Mouse (Mus musculus) lung, postnatal 36 days (tissue): Measurements from ENCODE around the gene Gm4131.
A peak's percentile ranks its signal among the peaks of the same experiment; 100 is the strongest.

Experiments
- DNase-seq: peaks from one replicate; pipeline ENCODE4 v3.0.0; 2022; ENCODE audit warnings: mixed read lengths

Gene Gm4131

DNA sequence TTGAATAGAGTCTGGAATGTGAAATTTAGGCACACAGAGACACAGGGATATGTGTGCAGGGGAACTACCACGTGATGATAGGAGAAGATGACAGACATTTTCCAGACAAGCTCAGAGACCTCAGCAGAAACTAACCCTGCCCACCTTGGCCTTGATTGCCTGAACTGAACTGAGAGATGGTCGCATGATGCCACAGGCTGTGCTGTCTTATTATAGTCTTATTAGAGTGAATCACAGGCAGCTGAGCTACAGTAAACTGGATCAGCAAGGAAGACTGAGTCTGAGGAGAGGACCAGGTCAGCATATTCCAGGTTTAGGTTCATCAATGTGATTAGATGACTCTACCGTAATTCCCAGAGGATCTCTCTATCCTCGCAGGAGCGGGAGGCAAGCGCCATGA is 20.4 kb downstream of the Gm4131 start:
- DNase-seq: no peak

- DNase-seq: no peak
These were observed 25.0 kb downstream of the Gm4131 start for GRCm38 (mm10) chr14:62541751-62542150.

GRCm38 (mm10) chr14:62539834-62540233 is 26.9 kb downstream of the Gm4131 start:
- DNase-seq: no peak

DNA sequence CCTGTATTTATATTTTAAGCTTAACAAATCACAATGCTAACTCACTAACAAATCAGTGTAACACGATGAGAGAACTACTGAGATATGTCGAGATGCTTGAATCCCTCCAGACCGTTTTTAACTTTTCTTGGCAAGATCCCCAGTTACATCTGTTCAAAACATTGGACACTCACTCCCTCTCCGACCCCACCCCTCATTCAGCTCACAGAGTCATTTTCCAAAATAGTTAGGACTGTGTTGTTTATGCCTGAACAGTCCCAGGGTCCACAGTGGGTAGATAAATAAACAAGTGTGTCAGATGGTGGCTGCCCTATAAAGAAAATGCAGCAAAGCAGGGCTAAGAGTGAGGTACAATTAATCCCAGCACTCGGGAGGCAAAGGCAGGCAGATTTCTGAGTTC is 29.7 kb downstream of the Gm4131 start:
- DNase-seq: no peak

- no peak for DNase-seq
These were observed 30.6 kb downstream of the Gm4131 start for GRCm38 (mm10) chr14:62536127-62536526.

DNA sequence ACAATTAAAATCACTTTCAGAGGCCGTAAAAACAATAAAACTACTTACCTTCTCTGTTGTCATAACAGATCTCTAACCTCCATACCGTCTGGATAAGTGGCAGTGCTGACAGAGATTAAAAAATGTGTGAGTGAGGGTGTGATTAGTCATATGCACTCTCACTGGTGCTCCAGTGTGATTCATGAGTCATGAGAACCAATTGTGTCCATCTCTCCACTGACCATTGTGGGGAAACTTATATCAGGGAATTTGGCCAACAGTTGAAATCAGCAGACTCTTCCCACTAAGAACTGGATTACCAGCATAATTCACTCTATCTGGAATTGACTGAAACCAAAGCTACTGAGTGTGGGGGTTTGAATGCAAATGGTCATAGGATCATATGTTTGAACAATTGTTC is 35.8 kb downstream of the Gm4131 start:
- DNase-seq: no peak

- DNase-seq: no peak
These were observed 53.9 kb downstream of the Gm4131 start for GRCm38 (mm10) chr14:62512845-62513244.

- peak; percentile 35 for DNase-seq
These were observed 57.4 kb downstream of the Gm4131 start for GRCm38 (mm10) chr14:62509350-62509749.

DNA sequence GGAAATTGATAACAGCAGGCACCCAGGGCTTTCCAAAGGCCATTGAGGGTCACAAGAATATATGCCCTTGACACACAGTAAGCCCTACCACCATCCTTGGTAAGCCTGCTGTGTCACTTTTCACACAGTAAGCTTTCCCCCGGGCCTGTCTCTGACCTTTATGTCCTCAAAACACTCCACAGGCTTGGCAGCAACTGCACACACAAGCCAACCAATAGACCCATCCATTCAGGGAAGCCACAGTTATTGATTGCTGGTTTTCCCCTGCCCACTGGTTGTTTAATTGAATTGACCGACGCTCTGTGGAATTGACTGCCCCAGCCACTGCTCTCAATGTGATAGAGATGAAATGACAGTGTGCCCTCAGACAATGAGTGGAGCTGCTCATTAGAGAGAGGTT is 60.5 kb downstream of the Gm4131 start:
- DNase-seq: no peak

GRCm38 (mm10) chr14:62497391-62497790 is 69.3 kb downstream of the Gm4131 start:
- no peak for DNase-seq

DNA sequence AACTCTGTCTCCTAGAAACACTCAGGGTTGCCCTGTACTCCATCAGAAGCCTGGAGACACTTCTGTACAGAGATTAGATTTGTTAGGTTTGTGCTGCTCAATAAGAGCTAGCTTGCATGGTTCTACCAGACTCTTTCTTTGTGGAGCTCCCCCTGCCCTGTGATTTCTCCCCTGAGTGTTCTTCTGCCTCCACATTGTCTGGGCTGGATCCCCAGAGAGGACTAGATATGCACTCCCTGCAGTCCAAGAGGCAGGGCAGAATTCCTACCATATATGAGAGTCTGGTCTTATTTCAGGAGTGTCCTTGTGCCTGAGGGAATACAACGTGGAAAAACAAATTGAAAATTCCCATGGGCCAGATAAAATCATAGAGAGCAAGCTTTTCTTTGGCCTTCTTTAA is 70.2 kb downstream of the Gm4131 start:
- DNase-seq: no peak

- no peak for DNase-seq
These were observed 73.3 kb downstream of the Gm4131 start for GRCm38 (mm10) chr14:62493456-62493855.

GRCm38 (mm10) chr14:62492196-62492850 is 74.4 kb downstream of the Gm4131 start:
- DNase-seq: peak; percentile 86

DNA sequence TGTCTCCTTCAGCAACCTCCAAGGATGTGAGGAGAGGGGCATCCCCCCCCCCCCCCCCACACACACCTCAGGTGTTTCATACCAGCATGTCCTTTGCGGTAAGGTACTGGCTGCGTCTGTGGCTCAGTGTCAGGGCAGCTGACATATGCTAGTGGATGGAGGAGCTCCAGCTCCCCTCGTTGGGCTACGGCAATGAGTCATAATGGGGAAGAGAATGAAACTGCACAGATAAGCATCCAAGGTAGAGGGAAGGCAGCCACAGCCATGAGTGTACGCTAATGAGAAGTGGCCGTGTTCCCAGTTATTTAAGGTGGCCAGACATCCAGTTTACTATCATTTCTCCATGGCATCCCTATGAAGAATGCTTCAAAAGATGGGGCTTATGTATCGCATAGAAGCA is 78.5 kb downstream of the Gm4131 start:
- DNase-seq: no peak

GRCm38 (mm10) chr14:62481381-62481780 is 85.3 kb downstream of the Gm4131 start:
- DNase-seq: no peak

DNA sequence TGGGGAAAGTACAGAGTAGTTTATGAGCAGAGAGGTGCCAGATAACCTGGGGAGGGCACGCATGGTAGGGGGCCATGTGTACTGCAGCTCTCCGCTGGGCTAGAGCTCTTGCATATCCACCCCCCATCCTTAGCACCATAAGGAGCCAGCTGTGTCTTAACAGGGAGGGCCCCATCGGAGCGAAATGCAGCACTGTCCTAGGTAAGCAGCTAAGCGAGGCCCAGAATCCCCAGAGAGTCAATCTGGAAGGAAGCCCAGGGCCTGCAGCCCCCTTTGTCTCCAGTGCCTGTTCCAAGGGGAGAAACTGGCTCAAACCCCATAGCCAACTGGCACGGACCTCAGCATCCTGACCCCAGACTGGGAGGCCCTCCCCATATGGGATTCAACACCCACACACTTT is 87.3 kb downstream of the Gm4131 start:
- no peak for DNase-seq

DNA sequence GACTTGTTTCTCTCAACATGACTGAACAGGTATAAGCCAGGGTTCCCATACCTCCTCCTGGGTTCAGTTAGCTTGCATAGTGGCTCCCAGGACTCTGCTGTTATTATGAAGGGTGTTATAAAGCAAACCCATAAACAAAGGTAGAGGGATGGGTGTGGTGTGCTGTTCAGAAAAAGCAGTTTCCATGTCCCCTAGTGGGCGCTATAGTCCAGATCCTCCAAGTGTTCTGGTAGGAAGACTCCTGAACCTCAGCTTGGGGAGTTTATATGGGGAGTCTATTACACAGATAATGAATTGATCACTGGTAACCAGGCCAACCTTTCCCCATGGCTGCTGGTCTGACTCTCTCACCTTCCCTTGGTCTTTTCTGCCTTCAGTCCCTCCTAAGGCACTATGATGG is 92.2 kb downstream of the Gm4131 start:
- DNase-seq: no peak

GRCm38 (mm10) chr14:62472061-62472460 is 94.7 kb downstream of the Gm4131 start:
- DNase-seq: no peak

- no peak for DNase-seq
These were observed 98.0 kb downstream of the Gm4131 start for GRCm38 (mm10) chr14:62468753-62469125.

DNA sequence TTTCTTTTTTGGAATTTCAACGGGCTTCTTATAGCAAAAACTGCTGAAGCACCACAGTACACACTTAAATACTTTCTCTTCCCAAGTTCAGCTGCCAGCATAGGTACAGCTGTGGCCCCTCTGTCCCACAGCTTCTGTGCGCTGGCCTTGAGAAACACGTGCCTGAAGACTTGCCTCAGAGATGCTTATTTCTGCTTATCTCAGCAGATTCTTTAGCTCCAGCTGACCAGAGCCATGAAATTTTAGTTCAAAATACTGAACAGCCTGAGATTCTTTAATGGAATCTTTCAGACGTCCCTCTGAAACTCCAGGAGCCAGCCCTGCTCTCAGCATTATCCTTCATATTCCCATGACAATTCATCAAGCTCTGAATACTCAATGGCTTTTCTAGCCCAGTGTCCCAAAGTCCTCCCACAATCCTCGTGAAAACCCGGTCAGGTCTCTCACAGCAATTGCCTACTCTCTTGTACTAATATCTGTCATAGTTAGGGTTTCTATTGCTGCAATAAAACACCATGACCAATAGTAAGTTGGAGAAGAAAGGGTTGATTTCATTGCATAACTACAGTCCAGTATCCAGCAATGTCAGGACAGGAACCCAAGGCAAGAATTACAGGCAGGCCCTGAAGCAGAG is 98.5 kb downstream of the Gm4131 start:
- DNase-seq: no peak

DNA sequence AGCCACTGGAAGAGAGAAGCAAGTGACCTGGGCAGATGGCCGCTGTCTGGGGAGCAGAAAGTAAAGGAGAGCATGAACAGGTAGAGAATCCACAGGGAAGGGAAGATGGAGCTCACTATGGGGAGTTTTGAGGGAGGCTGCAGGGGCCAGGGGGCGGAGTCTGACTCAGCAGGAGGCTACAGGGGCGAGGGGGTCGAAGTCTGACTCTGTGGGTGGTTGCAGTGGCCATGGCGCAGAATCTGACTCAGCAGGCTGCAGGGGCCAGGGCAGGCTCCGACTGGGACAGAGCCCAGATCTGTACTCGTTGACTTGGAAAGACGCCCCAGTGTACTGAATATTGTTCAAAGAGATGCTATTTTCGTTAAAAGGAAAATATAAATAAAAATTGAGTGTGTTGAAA is 101.8 kb downstream of the Gm4131 start:
- DNase-seq: peak; percentile 11

GRCm38 (mm10) chr14:62459541-62459940 is 107.2 kb downstream of the Gm4131 start:
- no peak for DNase-seq

DNA sequence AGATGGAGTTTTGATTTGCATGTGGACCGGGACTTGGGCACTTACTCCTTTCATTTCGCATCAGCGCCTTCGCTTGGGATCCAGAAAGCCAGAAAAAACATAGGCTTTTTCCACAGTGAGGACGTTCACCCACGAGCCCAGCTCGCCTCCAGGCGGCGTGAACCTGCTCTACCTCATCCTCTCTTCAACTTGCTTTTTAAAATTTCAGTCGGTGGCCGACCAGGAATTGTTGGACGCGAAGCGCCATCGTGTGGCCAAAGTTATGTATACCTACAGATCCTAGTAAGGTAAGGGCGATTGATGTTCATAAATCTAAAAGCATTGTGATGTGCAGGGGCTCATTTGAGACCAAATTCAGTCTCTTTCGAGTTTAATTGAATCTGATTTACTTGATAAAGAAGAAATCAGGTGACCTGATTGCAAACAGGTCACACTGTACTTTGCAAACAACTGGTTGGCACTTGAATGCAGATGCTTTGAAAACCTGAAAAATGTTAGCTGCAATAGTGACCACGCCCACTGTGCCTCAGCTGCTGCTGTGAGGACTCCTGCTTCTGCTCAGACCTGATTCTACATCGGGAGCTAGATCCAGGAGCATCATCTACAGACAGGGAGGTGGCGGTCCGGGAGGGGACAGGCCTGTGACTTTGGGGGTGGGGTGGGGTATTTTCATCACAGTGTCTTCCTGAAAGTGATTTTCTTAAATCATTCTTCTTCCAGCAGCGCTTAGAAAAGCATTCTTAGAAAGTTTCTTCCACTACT is 109.1 kb downstream of the Gm4131 start:
- DNase-seq: peak; percentile 90

GRCm38 (mm10) chr14:62456239-62456747 is 110.4 kb downstream of the Gm4131 start, which contains the start of gene Gucy1b2:
Gene Gucy1b2 (minus strand): TSS chr14:62456289.
- DNase-seq: no peak
